Mouse (Mus musculus) cerebellum, adult 9-11 months (tissue): ENCODE data around the gene Il11ra1.
"Not testable (repeated sequence)": the region's sequence is repeated elsewhere in the genome, so short reads cannot be mapped to it uniquely, and the experiment has no call there.

Experiments
- DNase-seq: peaks from one replicate; pipeline ENCODE4 v3.0.0; 2022

The Il11ra1 gene

GRCm38 (mm10) chr4:41681947-41682346, 17.8 kb upstream of the Il11ra1 start:
- DNase-seq: peak; percentile 39

GRCm38 (mm10) chr4:41682789-41683188, 17.0 kb upstream of the Il11ra1 start:
- DNase-seq: no peak

- DNase-seq: not testable (repeated sequence)
These were observed 16.5 kb upstream of the Il11ra1 start for GRCm38 (mm10) chr4:41683303-41683702.

- not testable (repeated sequence) for DNase-seq
These were observed 15.5 kb upstream of the Il11ra1 start for GRCm38 (mm10) chr4:41684131-41684930.

GRCm38 (mm10) chr4:41684931-41685453, 14.8 kb upstream of the Il11ra1 start:
- DNase-seq: not testable (repeated sequence)

- not testable (repeated sequence) for DNase-seq
These were observed 13.8 kb upstream of the Il11ra1 start for GRCm38 (mm10) chr4:41685882-41686492.

GRCm38 (mm10) chr4:41688562-41688961, 11.2 kb upstream of the Il11ra1 start:
- not testable (repeated sequence) for DNase-seq

- not testable (repeated sequence) for DNase-seq
These were observed 9.8 kb upstream of the Il11ra1 start for GRCm38 (mm10) chr4:41690014-41690413.

GRCm38 (mm10) chr4:41693511-41693910, 6.3 kb upstream of the Il11ra1 start:
- DNase-seq: not testable (repeated sequence)

GRCm38 (mm10) chr4:41695800-41696199, 4.0 kb upstream of the Il11ra1 start:
- peak; percentile 66 for DNase-seq

- DNase-seq: peak; percentile 44
These were observed 3.3 kb upstream of the Il11ra1 start for GRCm38 (mm10) chr4:41696452-41696851.

GRCm38 (mm10) chr4:41696930-41697841, 2.6 kb upstream of the Il11ra1 start, which contains the start of gene Cntfr:
Gene Cntfr, minus strand, starts transcription at chr4:41697089.
- peak; percentile 87 for DNase-seq

- peak; percentile 81 for DNase-seq
These were observed 1.3 kb upstream of the Il11ra1 start for GRCm38 (mm10) chr4:41698421-41699016.

- DNase-seq: peak; percentile 24
These were observed 435 bp downstream of the Il11ra1 start for GRCm38 (mm10) chr4:41700224-41700623.

GRCm38 (mm10) chr4:41702226-41702625, 2.4 kb downstream of the Il11ra1 start:
- not testable (repeated sequence) for DNase-seq

- DNase-seq: no peak
These were observed 4.9 kb downstream of the Il11ra1 start for GRCm38 (mm10) chr4:41704651-41705050.

- DNase-seq: peak; percentile 59
These were observed 6.3 kb downstream of the Il11ra1 start for GRCm38 (mm10) chr4:41705922-41706754.

GRCm38 (mm10) chr4:41707011-41707535, 7.3 kb downstream of the Il11ra1 start:
- peak; percentile 81 for DNase-seq

- DNase-seq: no peak
These were observed 8.5 kb downstream of the Il11ra1 start for GRCm38 (mm10) chr4:41708192-41708745.

GRCm38 (mm10) chr4:41710229-41710628, 10.4 kb downstream of the Il11ra1 start:
- no peak for DNase-seq
